Mouse (Mus musculus) testis, postnatal 14 days (tissue): ENCODE results near the gene Slc3a2.
"Not testable (repeated sequence)": the region's sequence is repeated elsewhere in the genome, so short reads cannot be mapped to it uniquely, and the experiment has no call there.

ENCODE experiments used
- DNase-seq: peaks from one replicate; pipeline ENCODE4 v3.0.0; 2021; ENCODE audit warnings: low spot score

Slc3a2 gene

DNA sequence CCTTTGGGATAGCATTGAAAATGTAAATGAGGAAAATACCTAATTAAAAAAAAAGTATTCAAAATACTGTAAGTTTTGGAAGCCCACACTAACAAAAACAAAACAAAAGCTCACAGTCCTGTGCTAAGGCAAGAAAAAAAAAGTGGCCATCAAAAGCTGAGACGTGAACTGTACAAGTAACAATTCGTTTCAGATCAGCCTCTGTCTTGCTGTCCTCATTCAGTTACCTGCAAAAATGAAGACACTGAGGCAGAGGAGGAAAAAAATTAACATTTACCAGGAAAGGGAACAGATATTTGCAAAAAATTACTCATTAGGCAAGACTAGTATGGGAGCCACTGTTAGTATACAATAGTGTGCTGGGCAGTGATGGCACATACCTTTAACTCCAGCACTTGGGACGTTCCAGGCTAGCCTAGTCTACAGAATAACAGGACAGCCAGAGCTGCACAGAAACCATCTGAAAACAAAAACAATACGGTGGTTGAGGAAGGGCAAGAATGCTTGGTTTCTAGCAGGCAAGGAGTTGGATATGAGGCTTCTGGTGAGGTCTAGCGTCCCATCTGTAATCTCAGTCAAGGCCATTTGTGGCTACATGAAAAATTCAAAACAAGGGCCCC lies 4.4 kb upstream of the Slc3a2 start:
- DNase-seq = no peak

DNA sequence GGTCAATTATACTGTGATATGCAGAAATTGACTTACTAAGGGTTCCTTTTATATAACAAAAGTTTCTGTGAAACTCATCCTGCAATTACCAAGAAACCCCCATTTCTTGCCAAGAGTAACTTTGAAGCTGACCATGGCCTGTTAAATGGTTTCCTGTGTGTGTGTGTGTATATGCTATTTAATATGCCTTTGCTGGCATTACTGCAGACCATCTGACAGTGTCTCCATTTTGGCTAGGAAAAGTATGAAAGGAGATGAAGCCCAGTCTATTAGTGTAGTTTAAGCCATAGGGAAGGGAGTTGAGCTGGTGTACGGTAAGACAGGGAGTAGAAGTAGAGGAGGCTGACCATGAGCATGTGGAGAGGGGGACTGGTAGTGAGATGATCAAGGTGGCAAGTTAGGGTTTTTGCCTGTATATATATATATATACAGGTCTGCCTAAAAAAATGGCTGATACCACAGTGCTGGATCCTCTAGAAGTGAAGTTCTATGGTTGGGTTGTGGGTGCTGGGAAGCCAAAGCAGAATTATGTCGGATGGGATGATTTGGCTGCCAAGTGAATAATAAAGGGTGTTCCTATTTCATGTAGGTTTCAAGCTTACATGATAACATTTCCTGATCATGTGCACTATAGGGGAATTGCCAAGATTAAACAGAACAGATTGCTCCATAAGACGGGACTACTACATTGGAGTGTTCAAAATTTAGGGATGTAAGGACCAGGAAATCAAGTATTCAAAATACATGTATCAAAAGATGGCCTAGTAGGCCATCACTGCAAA lies 3.6 kb upstream of the Slc3a2 start:
- DNase-seq = no peak

DNA sequence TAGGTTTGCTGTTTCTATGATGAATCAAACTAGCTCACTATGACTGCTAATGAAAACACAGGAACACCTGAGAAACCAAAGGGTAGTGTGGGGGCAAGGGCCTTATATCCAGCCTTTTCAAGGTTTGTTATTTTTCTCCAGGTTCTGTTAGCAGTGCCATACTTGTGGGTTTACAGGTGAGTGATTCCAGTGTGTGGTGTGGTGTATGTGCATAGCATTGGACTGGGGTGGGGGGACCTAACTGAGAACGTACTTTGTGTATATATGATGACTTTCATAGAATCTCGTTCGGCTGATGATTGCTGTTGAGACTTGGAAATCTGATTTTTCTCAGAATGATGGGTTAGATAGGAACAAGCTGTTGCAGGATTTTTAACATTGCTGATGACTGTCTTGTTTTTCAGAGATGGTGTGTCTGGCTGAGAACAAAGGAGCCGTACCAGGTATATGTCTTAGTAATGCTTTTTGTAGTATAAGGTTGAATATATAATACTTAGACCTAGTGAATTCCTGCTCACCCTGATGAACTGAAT lies 2.0 kb upstream of the Slc3a2 start:
- no peak for DNase-seq

DNA sequence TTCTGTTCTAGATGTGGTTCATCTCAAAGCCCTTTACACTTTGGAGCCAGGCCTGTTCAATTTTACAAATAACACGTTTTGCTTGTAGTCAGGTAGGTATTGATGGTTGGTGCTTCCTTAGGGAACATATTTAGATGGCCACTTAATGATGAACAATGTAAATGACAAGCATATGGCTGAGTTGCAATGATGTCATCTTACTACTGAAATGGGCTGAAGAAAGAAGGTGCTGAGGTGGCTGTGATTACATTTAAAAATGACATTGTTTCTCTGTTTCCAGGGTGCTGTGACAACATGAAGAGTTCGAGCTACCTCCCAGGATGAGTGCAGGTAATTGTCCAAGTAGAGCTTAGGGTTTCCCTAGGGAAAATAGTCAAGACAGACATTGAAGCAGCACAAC lies 1.2 kb upstream of the Slc3a2 start:
- no peak for DNase-seq

DNA sequence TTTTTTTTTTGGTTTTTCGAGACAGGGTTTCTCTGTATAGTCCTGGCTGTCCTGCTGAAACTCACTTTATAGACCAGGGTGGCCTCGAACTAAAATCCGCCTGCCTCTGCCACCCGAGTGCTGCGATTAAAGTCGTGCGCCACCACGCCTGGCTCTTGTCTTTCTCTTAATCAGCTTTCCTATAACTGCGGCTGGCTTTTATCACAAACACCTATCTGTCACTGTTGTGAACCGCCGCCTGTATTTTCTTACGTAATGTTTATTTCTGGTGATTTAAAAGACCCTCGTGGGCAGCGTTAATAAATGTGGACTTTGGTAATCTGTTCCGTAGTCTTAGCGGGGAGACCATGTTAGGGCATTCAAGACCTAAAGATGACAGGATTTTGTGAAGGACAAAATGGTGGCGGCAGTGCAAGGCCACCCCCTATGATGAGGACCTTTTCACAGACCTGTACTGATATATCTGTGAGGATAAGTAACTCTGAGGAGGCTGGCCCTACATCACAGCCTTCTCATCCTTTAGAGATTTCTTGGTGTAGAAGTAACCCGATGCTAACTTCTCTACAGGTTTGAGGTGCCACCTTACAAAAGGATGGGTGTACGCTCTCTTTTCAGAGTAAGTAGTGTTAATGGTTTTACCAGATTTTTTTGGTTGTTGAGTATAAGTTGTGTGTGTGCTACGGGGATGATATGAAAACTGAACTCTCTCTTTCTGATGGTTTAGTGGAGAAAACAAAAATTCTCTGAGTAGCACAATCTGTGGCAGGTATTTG lies 591 bp upstream of the Slc3a2 start:
- DNase-seq = no peak

DNA sequence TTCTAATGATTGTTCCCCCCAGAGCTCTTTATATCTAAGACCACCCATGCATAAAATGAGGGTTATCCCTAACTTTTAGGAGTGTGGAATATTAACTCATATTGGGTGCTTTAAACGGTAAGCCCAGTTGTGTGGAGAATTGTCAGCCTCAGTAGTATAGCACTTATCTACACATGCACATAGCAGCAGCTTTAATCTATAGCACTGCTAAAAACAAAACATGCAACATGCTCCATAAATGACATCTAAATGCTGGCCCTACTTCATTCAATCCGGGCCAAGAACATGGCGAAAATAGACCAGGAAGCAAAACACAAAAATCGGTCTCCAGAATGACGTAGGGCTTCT lies 636 bp downstream of the Slc3a2 start:
- DNase-seq = no peak

DNA sequence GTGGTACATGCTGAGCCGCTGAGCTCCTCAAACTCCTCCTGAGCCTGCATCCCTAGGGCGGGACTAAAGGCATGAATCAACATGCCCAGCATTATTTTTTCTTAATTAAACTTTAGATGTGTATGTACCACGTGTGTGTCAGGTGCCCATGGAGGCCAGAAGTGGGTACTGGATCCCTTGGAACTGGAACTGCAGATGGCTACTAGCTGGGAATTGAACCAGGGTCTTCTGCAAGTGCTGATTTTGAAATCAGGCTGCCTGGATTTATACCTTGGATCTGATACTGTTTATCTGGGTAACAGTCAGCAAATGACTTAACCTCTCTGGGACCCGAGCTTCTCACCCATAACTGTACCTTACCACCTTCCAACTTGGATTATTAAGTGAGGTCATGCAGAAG lies 1.1 kb downstream of the Slc3a2 start:
- DNase-seq = no peak

DNA sequence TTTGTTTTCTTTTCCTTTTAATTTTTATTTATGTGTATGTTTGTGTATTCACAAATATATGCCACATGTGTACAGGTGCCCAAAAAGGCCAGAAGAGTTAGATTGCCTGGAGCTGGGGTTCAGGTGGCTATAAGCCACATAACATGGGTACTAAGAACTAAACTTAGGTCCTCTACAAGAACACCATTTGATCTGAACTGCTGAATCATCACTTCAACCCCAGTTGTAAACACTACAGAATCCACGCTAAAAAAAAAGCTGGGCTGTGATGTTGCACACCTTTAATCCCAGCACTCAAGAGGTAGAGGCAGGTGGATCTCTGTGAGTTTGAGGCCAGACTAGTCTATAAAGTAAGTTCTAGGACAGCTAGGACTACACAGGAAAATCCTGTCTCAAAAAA lies 1.8 kb downstream of the Slc3a2 start:
- no peak for DNase-seq

DNA sequence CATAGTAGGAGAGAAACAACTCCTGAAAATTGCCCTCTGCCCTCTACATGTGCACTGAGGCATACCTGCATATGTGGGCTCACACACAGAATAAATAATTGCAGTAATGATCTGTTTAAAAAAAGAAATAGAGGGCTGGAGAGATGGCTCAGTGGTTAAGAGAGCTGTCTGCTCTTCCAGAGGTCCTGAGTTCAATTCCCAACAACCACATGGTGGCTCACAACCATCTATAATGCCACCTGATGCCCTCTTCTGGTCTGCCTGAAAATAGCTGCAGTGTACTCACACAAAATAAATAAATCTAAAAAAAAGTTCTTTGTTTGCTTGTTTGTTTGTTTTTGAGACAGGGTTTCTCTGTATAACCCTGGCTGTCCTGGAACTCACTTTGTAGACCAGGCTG lies 4.1 kb downstream of the Slc3a2 start:
- DNase-seq = not testable (repeated sequence)

DNA sequence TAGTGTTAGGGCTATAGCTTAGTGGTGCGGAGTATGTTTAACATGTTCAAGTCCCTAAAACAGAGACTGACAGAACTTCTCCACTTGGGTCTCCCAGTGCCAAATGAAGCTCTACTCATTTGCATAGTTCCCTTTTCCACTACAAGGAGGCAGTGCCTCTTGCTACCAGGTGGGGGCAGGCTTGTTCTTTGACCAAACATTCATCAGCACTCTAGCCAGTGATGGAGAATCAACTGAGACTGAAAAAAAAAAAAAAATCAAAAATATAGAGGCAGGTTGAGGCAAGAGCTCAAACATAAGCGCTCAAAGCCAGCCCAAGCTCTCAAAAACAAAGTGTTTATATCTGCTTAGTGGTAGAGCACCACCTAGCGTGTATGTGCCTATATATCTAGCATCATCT lies 4.8 kb downstream of the Slc3a2 start:
- no peak for DNase-seq

DNA sequence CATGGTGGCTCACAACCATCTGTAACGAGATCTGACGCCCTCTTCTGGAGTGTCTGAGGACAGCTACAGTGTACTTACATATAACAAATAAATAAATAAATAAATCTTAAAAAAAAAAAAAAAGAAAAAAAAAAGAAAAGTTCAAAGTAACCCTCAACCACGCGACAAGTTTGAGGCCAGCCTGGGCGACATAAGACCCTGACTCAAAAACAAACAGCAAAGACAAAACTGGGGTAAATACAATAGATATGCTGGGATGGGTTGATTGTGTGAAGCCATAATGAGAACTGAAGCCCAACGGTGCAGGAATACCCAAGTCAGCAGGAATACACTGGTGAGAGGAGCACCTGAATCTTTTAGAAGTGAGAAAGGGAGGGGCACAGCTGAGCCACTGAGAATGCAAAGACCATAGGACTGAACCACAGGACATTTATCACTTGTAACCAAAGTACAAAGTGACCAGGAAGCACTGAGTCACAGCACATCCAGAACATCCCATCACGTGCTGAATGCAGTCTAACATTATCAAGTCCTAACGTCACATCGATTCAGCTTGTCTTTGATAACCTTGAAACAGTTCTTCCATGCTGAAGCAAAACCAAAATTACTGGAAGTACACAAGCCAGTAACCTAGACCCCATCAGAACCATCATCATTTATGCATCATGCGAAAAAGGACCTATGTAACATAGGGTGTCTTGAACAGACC lies 6.2 kb downstream of the Slc3a2 start:
- no peak for DNase-seq

DNA sequence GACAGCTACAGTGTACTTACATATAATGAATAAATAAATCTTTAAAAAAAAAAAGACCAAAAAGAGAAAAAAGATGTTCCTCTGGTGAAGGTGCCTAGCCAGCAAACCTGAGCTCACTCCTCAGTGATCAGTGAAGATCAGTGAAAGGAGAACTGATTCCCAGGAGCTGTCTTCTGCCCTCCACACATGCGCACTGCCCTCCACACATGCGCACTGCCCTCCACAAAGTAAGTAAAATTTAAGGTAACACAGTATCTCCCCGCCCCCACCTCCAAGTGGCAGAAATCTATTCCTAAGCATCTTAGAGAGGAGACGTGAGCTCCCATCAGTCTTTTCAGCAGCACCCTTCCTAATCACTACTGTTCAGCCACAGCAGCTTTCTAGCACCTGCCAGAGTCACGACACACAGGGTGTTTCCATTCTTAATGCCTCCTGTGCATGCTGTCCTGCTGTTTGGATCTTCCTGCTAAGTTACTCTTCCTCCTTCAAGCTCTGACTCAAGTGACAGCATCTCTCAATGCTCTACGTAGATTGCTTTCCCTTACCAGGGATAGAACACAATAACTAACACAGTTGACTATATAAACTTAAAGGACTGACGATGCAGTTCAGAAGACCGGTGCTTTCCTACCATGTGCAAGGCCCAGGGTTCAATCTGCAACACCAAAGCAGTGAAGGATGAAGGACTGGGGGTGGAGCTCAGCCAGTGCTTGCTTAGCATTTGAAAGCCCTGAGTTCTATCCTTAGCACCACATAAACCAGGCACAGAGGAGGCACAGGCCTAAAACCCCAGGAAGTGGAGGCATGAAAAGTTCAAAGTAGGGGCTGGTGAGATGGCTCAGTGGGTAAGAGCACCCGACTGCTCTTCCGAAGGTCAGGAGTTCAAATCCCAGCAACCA lies 7.1 kb downstream of the Slc3a2 start:
- DNase-seq = no peak

DNA sequence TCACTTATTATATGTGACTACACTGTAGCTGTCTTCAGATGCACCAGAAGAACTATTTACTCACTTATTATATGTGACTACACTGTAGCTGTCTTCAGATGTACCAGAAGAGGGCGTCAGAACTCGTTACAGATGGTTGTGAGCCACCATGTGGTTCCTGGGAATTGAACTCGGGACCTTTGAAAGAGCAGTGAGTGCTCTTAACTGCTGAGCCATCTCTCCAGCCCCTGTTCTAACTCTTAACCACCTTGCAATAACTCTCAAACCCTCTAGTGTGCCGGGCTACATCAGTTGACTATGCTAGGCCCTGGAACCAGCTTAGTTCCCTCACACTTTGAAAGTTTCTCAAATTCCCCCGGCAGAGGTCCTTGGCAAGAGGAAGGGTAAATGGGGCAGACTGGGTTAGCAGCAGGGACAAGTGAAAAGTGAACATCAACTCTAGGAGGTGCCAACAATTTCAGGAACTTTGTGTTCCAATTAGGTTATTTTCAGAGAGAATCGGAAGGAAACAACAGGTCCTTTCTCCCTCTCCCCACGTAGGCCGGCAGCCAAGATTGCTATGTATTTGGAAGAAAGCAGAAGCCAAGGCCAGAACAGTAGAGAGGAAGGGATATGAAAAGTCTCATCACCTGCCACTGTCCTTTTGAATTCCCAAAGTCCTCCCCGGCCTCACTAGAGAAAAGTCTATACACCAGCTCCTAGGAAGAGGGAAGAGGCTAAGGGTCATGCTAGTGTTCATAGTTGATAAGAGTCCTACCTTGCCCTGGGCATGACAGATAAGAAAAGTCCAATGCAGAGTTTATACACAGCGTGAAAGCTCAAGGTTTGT lies 8.3 kb downstream of the Slc3a2 start:
- DNase-seq = peak; percentile 80

DNA sequence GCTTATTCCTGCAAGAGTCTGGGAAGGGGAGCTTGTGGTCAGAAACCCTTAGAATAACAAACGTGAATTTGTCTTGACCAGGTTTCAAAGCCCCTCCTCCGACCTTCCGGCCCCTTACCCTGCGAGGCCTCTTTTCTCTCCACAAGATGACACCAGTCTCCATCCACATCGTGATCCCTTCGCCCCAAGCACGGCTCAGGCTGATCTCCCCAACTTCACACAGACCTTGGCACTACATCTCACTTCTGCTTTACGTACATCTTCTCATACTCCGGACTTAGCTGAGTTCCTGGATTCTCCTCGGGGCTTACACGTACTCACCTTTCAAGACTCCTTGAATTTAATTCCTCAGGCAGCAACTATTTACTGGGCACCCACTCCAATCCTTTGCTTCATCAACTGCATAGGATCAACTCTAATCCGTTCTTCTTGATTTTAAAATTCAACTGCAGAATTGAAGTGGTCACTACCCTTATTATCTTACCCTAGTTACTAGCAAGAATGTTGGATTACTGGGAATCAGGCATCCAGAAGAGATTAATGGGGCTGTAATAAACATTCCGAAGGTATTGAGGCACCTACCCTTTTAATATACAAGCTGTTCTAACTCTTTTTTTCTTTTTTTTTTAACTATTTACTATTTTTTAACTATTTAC lies 9.0 kb downstream of the Slc3a2 start:
- DNase-seq = no peak

DNA sequence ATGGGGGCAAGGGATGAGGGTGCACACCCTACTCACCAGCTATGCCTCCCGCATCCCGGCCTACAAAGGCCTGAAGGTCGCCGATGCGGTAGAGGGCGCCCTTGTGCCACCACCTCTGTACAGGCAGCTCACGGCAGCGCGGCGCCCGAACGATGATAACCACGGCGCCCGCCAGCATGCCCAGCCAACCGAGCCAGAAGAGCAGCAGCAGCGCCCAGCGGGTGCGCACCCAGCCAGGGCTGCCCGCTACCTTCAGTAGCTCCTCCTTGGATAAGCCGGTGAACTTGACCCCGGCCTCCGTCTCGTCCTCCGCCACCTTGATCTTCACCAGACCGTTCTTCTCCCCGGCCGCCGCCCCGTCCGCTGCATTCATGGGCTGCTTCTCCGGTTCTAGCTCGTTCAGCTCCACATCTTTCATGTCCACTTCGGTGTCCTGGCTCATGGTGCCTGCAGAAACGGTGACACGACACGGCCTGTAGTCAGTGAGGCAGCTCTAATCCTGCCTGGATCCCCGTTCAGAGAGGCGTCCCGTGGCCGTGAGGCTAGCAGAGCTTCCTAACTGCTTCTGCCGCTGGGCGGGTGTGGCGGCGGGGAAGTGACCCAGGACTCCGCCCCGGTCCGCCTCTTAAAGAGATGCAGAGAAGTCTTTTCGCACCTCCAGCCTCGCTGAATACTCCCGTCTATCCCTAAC lies 9.7 kb downstream of the Slc3a2 start:
- peak; percentile 91 for DNase-seq

DNA sequence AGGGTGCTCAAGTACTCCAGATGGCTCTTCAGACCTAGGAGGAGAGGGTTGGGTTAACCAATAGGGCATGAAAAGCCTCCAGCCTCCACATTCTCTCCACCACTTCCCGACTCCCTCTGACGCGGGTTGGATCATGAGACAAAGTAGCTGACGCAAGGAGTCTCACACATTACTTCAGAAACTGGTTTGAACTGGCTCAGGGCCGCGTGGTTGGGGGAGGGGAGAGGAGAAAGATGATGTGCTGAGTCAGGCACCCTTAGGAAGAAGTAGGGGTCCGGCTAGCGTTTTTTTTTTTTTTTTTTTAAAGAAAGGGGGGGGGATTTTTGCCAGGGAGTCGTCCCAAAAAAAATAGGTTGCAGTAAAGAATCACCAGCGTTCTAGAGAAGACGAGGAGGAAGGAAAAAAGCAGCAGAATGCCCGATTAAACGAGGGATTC lies 10.3 kb downstream of the Slc3a2 start:
- peak; percentile 83 for DNase-seq

DNA sequence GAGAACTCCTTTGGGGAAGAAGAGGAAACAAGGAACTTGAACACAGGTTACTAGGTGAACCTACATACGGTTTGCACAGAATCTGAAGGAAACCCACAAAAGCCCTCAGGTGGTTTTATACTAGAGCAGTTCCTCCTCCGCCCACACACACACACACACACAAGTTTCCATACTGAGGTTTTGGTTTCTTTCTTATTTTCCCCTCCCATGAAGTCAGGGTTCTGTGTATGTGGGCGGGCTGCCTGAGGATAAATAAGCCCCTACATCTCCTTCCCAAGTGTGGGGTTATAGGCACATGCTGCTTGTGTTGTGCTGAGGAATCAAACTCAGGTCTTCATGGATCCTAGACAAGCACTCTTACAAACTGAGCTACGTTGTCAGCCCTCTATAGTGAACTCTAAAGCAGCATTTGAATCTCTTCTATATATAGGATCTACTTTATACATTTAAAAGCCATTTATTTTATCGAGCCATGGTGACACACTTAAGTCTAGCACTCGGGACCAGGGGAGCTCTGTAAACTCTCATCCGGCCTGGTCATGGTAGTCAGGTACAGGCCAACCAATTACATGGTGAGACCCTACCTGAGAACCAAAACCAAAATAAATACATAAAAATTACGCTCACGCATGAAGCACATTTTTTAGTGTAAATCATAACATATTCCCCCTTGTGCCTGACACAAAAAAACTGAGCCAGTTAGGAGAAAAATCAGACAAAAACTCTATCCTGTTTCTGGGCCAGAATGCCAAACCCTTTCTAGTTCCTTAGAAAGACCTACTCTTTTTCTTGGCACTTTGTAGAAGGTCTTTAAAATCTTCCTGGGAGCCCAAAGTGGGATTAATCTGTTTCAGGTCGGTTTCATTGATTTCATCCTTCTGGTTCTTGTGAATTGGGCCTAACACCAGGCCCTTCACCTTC lies 11.0 kb downstream of the Slc3a2 start:
- DNase-seq = no peak

DNA sequence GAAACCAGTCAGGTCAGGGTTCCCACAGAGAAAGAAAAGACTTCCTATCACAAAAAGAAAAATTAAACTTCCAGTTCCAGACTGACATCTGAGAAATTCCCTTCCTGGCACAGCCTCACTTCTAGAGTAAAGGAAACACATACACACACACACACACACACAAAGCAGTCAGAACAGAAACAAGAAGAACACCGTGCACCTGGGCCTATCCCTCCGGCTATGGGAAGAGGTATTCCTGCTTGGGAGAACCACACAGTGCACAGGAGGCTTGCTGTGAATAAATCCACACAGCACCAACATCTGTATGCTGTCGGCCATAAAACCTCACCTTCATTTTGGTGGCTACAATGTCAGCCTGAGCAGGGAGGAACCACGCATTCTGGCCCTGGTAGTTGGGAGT lies 11.7 kb downstream of the Slc3a2 start:
- no peak for DNase-seq
